Mouse (Mus musculus) stomach, postnatal 0 days (tissue): ENCODE measurements at regions not wholly inside any gene's neighbourhood (a gene's known extent, or its start where the extent isn't known, plus 50 kb on each side); places are given as distances from the start of the nearest gene placed in this dataset.

Experiments used
- ATAC-seq: fragments of 200-750 bp; cut with Nextera tagmentation; 2 replicates; pipeline ENCODE4 v1.8.0; 2017; ENCODE audit not compliant: low FRiP score, low TSS enrichment
- DNase-seq: peaks from one replicate; pipeline ENCODE4 v3.0.0-alpha.2; 2016; ENCODE audit warnings: low spot score
- H3K27ac ChIP-seq: fragments of 300-500 bp; sonication (generic); replicated peaks from 2 replicates; pipeline ENCODE4 v1.5.1; 2014; ENCODE audit warnings: mild to moderate bottlenecking, control low read depth
- H3K27me3 ChIP-seq: fragments of 300-500 bp; sonication (generic); 2 replicates; pipeline ENCODE4 v1.6.1; 2014; ENCODE audit warnings: low read length; ENCODE audit not compliant: control insufficient read depth, insufficient read depth
- H3K36me3 ChIP-seq: fragments of 300-500 bp; sonication (generic); 2 replicates; pipeline ENCODE4 v1.6.1; 2014; ENCODE audit warnings: low read length, mixed read lengths; ENCODE audit not compliant: control insufficient read depth, insufficient read depth
- H3K4me1 ChIP-seq: fragments of 300-500 bp; sonication (generic); replicated peaks from 2 replicates; pipeline ENCODE4 v1.6.1; 2014; ENCODE audit warnings: antibody characterized with exemption; ENCODE audit not compliant: control insufficient read depth, insufficient read depth
- H3K4me2 ChIP-seq: fragments of 300-500 bp; sonication (generic); replicated peaks from 2 replicates; pipeline ENCODE4 v1.6.1; 2014; ENCODE audit warnings: low read depth, mild to moderate bottlenecking, control low read depth, moderate library complexity
- H3K4me3 ChIP-seq: fragments of 300-500 bp; sonication (generic); 2 replicates; pipeline ENCODE4 v1.5.1; 2014; ENCODE audit warnings: low read depth, low read length, control low read depth
- H3K9ac ChIP-seq: fragments of 300-500 bp; sonication (generic); 2 replicates; pipeline ENCODE4 v1.6.1; 2014; ENCODE audit warnings: mild to moderate bottlenecking, low read length, control low read depth, mixed read lengths
- H3K9me3 ChIP-seq: fragments of 300-500 bp; sonication (generic); 2 replicates; pipeline ENCODE4 v1.6.1; 2016; ENCODE audit warnings: low read length; ENCODE audit not compliant: control insufficient read depth
- CTCF ChIP-seq: IDR thresholded peaks from 2 replicates; pipeline ENCODE4 v1.5.1; 2016; ENCODE audit warnings: antibody characterized with exemption, low read depth, mild to moderate bottlenecking, moderate library complexity
- EP300 ChIP-seq: optimal IDR thresholded peaks from 2 replicates; pipeline ENCODE3; 2016; ENCODE audit warnings: antibody characterized with exemption
- WGBS: fragments of 180-500 bp; shearing (Covaris S2); extraction: QIAGEN DNeasy Blood & Tissue Kit; methylation state at CpG from one replicate; pipeline ENCODE4 v1.1.7; 2014; 5-methylcytosine and 5-hydroxymethylcytosine counted together

GRCm38 (mm10) chr13:75542253-75542945 lies 164.2 kb upstream of the Ell2 start:
- peak; percentile 34 for DNase-seq
- H3K4me1 ChIP-seq: no peaks in the 10 kb centered on the region
- no peaks in the 10 kb centered on the region for H3K36me3 ChIP-seq
- no peaks in the 10 kb centered on the region for H3K9me3 ChIP-seq
- no peak overlapping the region for H3K4me3 ChIP-seq
- H3K27ac ChIP-seq: no peak overlapping the region
- no peaks in the 10 kb centered on the region for H3K27me3 ChIP-seq
- TF ChIP-seq CTCF (no peak), EP300 (no peak)
- 38% methylated on average over 2 of the region's 2 CpGs for WGBS
- no peak overlapping the region for H3K9ac ChIP-seq
- no peak overlapping the region for H3K4me2 ChIP-seq
- no peak for ATAC-seq

DNA sequence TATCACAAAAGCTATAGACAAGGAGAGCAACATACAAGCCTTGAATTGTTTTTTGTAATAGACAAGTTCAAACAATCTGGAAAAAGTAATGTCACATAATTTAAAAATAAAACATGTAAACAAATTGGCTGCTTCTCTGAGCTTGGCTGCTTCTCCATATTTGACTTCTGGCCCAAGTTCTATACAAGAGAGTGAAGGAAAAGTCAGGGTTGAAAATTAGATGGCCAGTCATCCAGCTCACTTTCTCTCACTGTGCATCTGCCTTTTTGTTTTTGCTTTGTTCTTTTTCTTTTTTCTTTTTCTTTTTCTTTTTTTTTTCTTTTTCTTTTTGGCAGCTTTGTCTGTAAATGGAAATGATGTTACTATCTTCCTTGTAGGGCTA lies 163.6 kb upstream of the Ell2 start:
- ATAC-seq (no peak), DNase-seq (no peak)
- no peaks in the 10 kb centered on the region for H3K36me3 ChIP-seq
- H3K9ac ChIP-seq: no peak overlapping the region
- no peak overlapping the region for H3K27ac ChIP-seq
- H3K4me2 ChIP-seq: no peak overlapping the region
- H3K27me3 ChIP-seq: no peaks in the 10 kb centered on the region
- TF ChIP-seq CTCF (no peak), EP300 (no peak)
- no peaks in the 10 kb centered on the region for H3K9me3 ChIP-seq
- no peaks in the 10 kb centered on the region for H3K4me1 ChIP-seq
- no peak overlapping the region for H3K4me3 ChIP-seq

DNA sequence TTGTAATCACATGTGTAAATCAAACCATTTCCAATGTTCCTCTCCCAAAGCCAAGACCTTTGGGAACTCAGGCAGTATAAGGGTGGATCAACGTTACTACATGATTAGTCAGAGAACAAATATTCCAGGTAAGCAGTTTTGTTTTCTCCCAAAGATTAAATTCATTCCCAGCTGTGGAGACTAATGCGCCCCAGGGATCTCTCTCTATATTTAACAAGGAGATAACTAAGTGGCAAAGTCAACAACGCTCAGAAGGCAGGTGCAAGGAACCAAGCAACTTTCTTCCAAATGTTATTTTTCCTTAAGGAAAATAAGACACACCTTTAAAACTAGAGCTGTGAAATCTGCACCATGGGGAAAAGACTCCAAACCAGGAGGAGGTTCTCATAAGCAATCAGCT lies 163.0 kb upstream of the Ell2 start:
- H3K4me3 ChIP-seq: no peak overlapping the region
- WGBS: 51% methylated on average over 3 of the region's 3 CpGs
- no peak overlapping the region for H3K27ac ChIP-seq
- TF ChIP-seq EP300 (no peak), CTCF (no peak)
- H3K36me3 ChIP-seq: no peaks in the 10 kb centered on the region
- peak; percentile 83 for ATAC-seq
- peak; percentile 22 for DNase-seq
- no peaks in the 10 kb centered on the region for H3K9me3 ChIP-seq
- no peak overlapping the region for H3K9ac ChIP-seq
- H3K27me3 ChIP-seq: no peaks in the 10 kb centered on the region
- H3K4me1 ChIP-seq: no peaks in the 10 kb centered on the region
- H3K4me2 ChIP-seq: no peak overlapping the region

- no peaks in the 10 kb centered on the region for H3K4me1 ChIP-seq
- no peaks in the 10 kb centered on the region for H3K27me3 ChIP-seq
- no peak for TF ChIP-seq EP300
- no peak for TF ChIP-seq CTCF
- no peak overlapping the region for H3K27ac ChIP-seq
- H3K36me3 ChIP-seq: no peaks in the 10 kb centered on the region
- DNase-seq (no peak), ATAC-seq (no peak)
- H3K4me2 ChIP-seq: no peak overlapping the region
- no peaks in the 10 kb centered on the region for H3K9me3 ChIP-seq
- no peak overlapping the region for H3K4me3 ChIP-seq
- no peak overlapping the region for H3K9ac ChIP-seq
Measured at GRCm38 (mm10) chr13:75544728-75545127, 161.8 kb upstream of the Ell2 start.

DNA sequence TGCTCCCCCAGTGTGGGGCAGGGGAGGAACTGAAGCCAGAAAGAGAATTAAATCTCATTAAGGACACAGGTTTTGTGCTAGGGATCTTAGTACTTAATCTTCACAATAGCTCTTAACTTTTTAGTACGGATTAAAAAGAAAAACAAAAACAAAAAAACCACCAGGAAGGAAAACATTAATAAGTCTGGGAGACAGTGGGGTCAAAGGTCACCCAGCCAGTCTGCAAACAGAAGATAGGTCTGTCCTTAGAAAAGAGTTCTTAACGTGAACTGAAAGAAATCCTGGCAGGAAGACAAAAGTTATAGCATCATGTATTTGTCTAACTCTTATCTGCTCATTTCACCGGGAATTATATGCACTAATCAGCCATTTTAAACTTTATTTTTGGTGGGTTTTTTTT lies 158.8 kb upstream of the Ell2 start:
- H3K4me2 ChIP-seq: no peak overlapping the region
- H3K4me1 ChIP-seq: no peaks in the 10 kb centered on the region
- H3K9me3 ChIP-seq: no peaks in the 10 kb centered on the region
- no peaks in the 10 kb centered on the region for H3K27me3 ChIP-seq
- H3K9ac ChIP-seq: no peak overlapping the region
- 31% methylated on average over 3 of the region's 3 CpGs for WGBS
- no peak for ATAC-seq
- no peak for TF ChIP-seq CTCF
- no peak for TF ChIP-seq EP300
- DNase-seq: no peak
- no peak overlapping the region for H3K4me3 ChIP-seq
- no peak overlapping the region for H3K27ac ChIP-seq
- H3K36me3 ChIP-seq: no peaks in the 10 kb centered on the region

- Histone ChIP-seq H3K9ac (no peak overlapping the region), H3K27me3 (no peaks in the 10 kb centered on the region), H3K4me2 (no peak overlapping the region), H3K4me1 (no peaks in the 10 kb centered on the region), H3K4me3 (no peak overlapping the region), H3K36me3 (no peaks in the 10 kb centered on the region), H3K9me3 (no peaks in the 10 kb centered on the region), H3K27ac (no peak overlapping the region)
- no peak for TF ChIP-seq CTCF
- TF ChIP-seq EP300: no peak
- 80% methylated on average over 1 of the region's 1 CpGs for WGBS
- ATAC-seq (no peak), DNase-seq (no peak)
Measured at GRCm38 (mm10) chr13:75578971-75579370, 127.6 kb upstream of the Ell2 start.
